Mouse (Mus musculus) liver, embryonic 14.5 days (tissue): ENCODE measurements at regions not wholly inside any gene's neighbourhood (a gene's known extent, or its start where the extent isn't known, plus 50 kb on each side); places are given as distances from the start of the nearest gene placed in this dataset.

ENCODE experiments used
- CTCF ChIP-seq: IDR thresholded peaks from 2 replicates; pipeline ENCODE4 v1.5.1; 2016; ENCODE audit warnings: antibody characterized with exemption, low read depth, control low read depth
- EP300 ChIP-seq: IDR thresholded peaks from 2 replicates; pipeline ENCODE4 v1.6.1; 2016; ENCODE audit warnings: antibody characterized with exemption, low read depth

DNA sequence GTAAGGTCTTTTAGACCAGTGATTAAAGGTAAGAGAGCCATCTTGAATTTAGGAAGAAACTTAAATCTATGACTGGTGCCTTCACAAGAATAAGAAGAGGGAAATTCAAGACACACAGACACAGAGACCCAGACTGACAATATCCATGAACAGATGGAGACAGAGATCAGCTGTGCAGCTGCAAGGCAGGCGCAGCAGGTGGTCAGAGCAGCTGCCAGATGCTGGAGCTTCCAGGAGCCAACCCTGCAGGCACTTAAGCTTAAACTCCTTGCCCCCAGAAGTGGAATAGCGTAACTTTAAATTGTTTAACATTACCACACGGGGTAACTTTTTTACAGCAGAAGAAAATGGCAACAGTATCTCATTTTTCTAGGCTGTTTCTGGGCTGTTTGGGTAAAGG is 189.6 kb upstream of the Spaca1 start:
- TF ChIP-seq CTCF, result no peak
- TF ChIP-seq EP300, result no peak
